Mouse (Mus musculus): Measurements from ENCODE around the gene Olfr906. TPM values are rescaled to one million over a fixed set of nuclear protein-coding genes. Genes with fewer than 3 reads are reported as not detected.

The Olfr906 gene
- polyA plus RNA-seq (2017; shearing (Covaris generic)): not detected

DNA sequence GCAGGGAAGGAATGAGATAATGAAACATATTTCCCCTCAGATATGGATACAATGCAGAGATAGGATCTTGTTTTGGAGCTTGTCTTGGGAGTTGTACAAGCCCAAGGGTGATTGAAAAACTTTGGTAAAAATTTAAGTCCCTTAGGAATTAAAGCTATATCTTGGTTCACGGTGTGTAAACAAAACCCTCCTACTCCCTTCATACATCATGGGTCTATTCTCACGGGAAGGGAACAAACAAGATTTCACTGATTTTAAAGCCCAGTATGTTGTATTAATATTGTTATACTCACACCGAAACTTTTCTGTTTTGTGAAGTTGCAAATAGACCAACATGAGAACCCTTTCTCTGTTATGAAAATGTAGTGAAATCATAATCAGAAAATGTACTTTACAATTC is at the start of gene Olfr906:
TSS of gene Olfr906 (plus strand) at position 301 of the 400 bp plus-strand sequence.

GRCm38 (mm10) chr9:38447352-38447751 is 39.5 kb upstream of the Olfr906 start, which contains the start of gene Olfr902:
Olfr902 (plus strand) TSS chr9:38447652.

GRCm38 (mm10) chr9:38462844-38463243 is 24.0 kb upstream of the Olfr906 start, which contains the start of gene Olfr904:
Olfr904 (plus strand) TSS chr9:38463144.

GRCm38 (mm10) chr9:38470807-38471206 is 16.1 kb upstream of the Olfr906 start, which contains the start of gene Olfr905:
Olfr905 (plus strand) TSS chr9:38471107.

GRCm38 (mm10) chr9:38495501-38495900 is 8.6 kb downstream of the Olfr906 start, which contains the start of gene Olfr907:
Olfr907 (plus strand) TSS chr9:38495801.

GRCm38 (mm10) chr9:38521280-38521679 is 34.4 kb downstream of the Olfr906 start, which contains the start of gene Olfr911-ps1:
Olfr911-ps1 (plus strand) TSS chr9:38521580.

DNA sequence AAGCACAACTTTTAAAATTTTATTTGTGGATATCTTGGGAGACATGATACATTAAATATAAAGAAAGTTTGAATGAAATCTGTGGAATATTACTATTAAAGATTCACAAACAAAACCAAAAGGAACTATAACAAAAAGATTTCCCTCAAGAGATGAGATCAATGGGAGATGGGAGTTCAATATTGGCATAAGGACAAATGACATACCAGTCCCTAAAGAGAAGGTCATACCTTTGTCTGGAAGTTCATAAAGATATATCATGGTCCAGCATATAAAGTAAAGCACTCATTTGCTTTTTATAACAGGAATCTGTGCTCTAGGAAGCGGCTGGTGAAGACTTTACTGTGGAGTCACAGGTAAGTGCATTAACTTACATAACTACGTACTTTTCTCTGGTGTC is 50.7 kb downstream of the Olfr906 start, which contains the start of gene Olfr910:
TSS of gene Olfr910 (plus strand) at position 301 of the 400 bp plus-strand sequence.

Other genes starting within 250 kb of the Olfr906 start
- gene Olfr143, start 234.3 kb upstream of the Olfr906 start, polyA plus RNA-seq (2017; shearing (Covaris generic)): not detected
- gene Olfr895, start 219.2 kb upstream of the Olfr906 start, polyA plus RNA-seq (2017; shearing (Covaris generic)): not detected
- gene Olfr896-ps1, start 196.0 kb upstream of the Olfr906 start, polyA plus RNA-seq (2017; shearing (Covaris generic)): not detected
- not detected for gene Olfr25, start 158.0 kb upstream of the Olfr906 start, polyA plus RNA-seq (2017; shearing (Covaris generic))
- 0.11 TPM for gene Olfr898, start 138.7 kb upstream of the Olfr906 start, polyA plus RNA-seq (2017; shearing (Covaris generic))
- 0.07 TPM for gene Olfr250, start 120.2 kb upstream of the Olfr906 start, polyA plus RNA-seq (2017; shearing (Covaris generic))
- gene Olfr251, start 110.0 kb upstream of the Olfr906 start, polyA plus RNA-seq (2017; shearing (Covaris generic)): not detected
- gene Olfr147, start 85.4 kb upstream of the Olfr906 start, polyA plus RNA-seq (2017; shearing (Covaris generic)): not detected
- 0.10 TPM for gene Olfr901, start 57.6 kb upstream of the Olfr906 start, polyA plus RNA-seq (2017; shearing (Covaris generic))
- gene Olfr902, start 39.4 kb upstream of the Olfr906 start, polyA plus RNA-seq (2017; shearing (Covaris generic)): not detected
- not detected for gene Olfr904, start 23.9 kb upstream of the Olfr906 start, polyA plus RNA-seq (2017; shearing (Covaris generic))
- not detected for gene Olfr905, start 16.0 kb upstream of the Olfr906 start, polyA plus RNA-seq (2017; shearing (Covaris generic))
- not detected for gene Olfr907, start 8.7 kb downstream of the Olfr906 start, polyA plus RNA-seq (2017; shearing (Covaris generic))
- gene Olfr911-ps1, start 34.5 kb downstream of the Olfr906 start, polyA plus RNA-seq (2017; shearing (Covaris generic)): not detected
- not detected for gene Olfr910, start 50.8 kb downstream of the Olfr906 start, polyA plus RNA-seq (2017; shearing (Covaris generic))
- 0.05 TPM for gene Olfr912, start 93.1 kb downstream of the Olfr906 start, polyA plus RNA-seq (2017; shearing (Covaris generic))
- not detected for gene Olfr913, start 105.7 kb downstream of the Olfr906 start, polyA plus RNA-seq (2017; shearing (Covaris generic))
- not detected for gene Olfr914, start 118.0 kb downstream of the Olfr906 start, polyA plus RNA-seq (2017; shearing (Covaris generic))
- not detected for gene Olfr916, start 172.8 kb downstream of the Olfr906 start, polyA plus RNA-seq (2017; shearing (Covaris generic))
- gene Olfr917, start 178.8 kb downstream of the Olfr906 start, polyA plus RNA-seq (2017; shearing (Covaris generic)): not detected
- gene Olfr918, start 187.5 kb downstream of the Olfr906 start, polyA plus RNA-seq (2017; shearing (Covaris generic)): not detected
- gene Olfr919, start 216.6 kb downstream of the Olfr906 start, polyA plus RNA-seq (2017; shearing (Covaris generic)): not detected
- 61.8 TPM for gene Vwa5a, start 231.2 kb downstream of the Olfr906 start, polyA plus RNA-seq (2017; shearing (Covaris generic))

Measured in activated CD4-positive, CD25-positive, alpha-beta regulatory T cell, adult 9 weeks (primary cell).